Mouse (Mus musculus): ENCODE data around the gene Sh3gl1. TPM values are rescaled to one million over a fixed set of nuclear protein-coding genes. Genes with fewer than 3 reads are reported as not detected.

Sh3gl1 gene
- total RNA-seq, 2 experiments from 2014 or later = 66.3 to 67.4 TPM

GRCm38 (mm10) chr17:56022131-56022988, 14.1 kb downstream of the Sh3gl1 start:
- no peak for DNase-seq (ENCODE audit: low spot score in 2 of 2)

- no peak for DNase-seq (ENCODE audit: low spot score in 2 of 2)
Observed at GRCm38 (mm10) chr17:56021161-56021910, 15.1 kb downstream of the Sh3gl1 start.

- no peak for DNase-seq (ENCODE audit: low spot score in 2 of 2)
Observed at GRCm38 (mm10) chr17:56020400-56021084, 15.9 kb downstream of the Sh3gl1 start.

GRCm38 (mm10) chr17:56018347-56019131, 17.9 kb downstream of the Sh3gl1 start:
- no peak for DNase-seq (ENCODE audit: low spot score in 2 of 2)

GRCm38 (mm10) chr17:56017848-56018247, 18.6 kb downstream of the Sh3gl1 start:
- DNase-seq (ENCODE audit: low spot score in 2 of 2) = no peak

- DNase-seq (ENCODE audit: low spot score in 2 of 2) = no peak
Observed at GRCm38 (mm10) chr17:56016793-56017785, 19.3 kb downstream of the Sh3gl1 start.

GRCm38 (mm10) chr17:56016382-56016781, 20.1 kb downstream of the Sh3gl1 start:
- no peak for DNase-seq (ENCODE audit: low spot score in 2 of 2)

GRCm38 (mm10) chr17:56015293-56015692, 21.1 kb downstream of the Sh3gl1 start:
- DNase-seq (ENCODE audit: low spot score in 2 of 2) = no peak

GRCm38 (mm10) chr17:56011441-56011840, 25.0 kb downstream of the Sh3gl1 start:
- DNase-seq (ENCODE audit: low spot score in 2 of 2) = no peak

GRCm38 (mm10) chr17:56010681-56011080, 25.8 kb downstream of the Sh3gl1 start:
- DNase-seq (ENCODE audit: low spot score in 2 of 2) = peak; percentile 71 to 72

GRCm38 (mm10) chr17:56010255-56010654, 26.2 kb downstream of the Sh3gl1 start:
- DNase-seq (ENCODE audit: low spot score in 2 of 2) = no peak

GRCm38 (mm10) chr17:56009962-56010240, 26.5 kb downstream of the Sh3gl1 start:
- no peak for DNase-seq (ENCODE audit: low spot score in 2 of 2)

GRCm38 (mm10) chr17:56009088-56009961, 27.1 kb downstream of the Sh3gl1 start:
- DNase-seq (ENCODE audit: low spot score in 2 of 2) = peak; percentile 84 to 85

GRCm38 (mm10) chr17:56008356-56009087, 27.9 kb downstream of the Sh3gl1 start:
- DNase-seq (ENCODE audit: low spot score in 2 of 2) = peak; percentile 84 to 90

GRCm38 (mm10) chr17:56007444-56008355, 28.7 kb downstream of the Sh3gl1 start:
- no peak for DNase-seq (ENCODE audit: low spot score in 2 of 2)

GRCm38 (mm10) chr17:56006956-56007355, 29.5 kb downstream of the Sh3gl1 start:
- DNase-seq (ENCODE audit: low spot score in 2 of 2) = no peak
